Mouse (Mus musculus) heart, postnatal 36 days (tissue): ENCODE results near the gene Slc5a11. TPM values are rescaled to one million over a fixed set of nuclear protein-coding genes. Genes with fewer than 3 reads are reported as not detected.

Experiments used
- DNase-seq, 2 experiments: peaks; one replicate each; pipeline ENCODE4 v3.0.0; 2021 to 2022
- intact Hi-C: fragments of 180-260 bp; cut with DNase I; formaldehyde crosslinking; loops from one replicate; pipeline ENCODE4 v1.15.1; 2025
- total RNA-seq, 2 experiments: library from RNA; stranded (reverse); gene quantifications; 2 replicates each; pipeline ENCODE4 v1.2.3; 2021

The Slc5a11 gene
- total RNA-seq, 2 experiments from 2014 or later: not detected

DNA sequence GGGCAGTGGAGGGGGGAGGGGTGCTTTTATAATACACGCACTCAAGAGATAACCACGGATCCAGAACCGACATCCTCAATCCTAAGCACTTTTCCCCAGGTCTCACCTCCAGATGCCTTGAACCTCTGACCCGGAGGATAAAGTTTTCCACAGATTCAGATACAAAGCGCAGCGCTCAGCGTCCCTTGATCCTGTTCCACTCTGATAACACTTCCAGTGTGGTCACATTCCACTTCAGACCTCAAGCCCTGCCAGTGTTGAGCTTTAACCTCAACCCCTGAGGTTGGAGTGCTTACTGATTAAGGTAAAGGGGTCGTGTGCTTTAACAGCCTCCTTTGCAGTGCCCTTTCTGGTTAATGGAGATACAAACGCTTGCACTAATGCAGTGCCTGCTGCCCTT lies 4.7 kb upstream of the Slc5a11 start:
- no peak for DNase-seq
- intact Hi-C loops: loop anchor here (5.0 kb wide), 2 partner anchors 187 to 193 kb away; no protein-coding TSS in a partner anchor

- intact Hi-C loops: no loop called here
- no peak for DNase-seq
Measured at GRCm38 (mm10) chr7:123211461-123211860, 3.1 kb upstream of the Slc5a11 start.

DNA sequence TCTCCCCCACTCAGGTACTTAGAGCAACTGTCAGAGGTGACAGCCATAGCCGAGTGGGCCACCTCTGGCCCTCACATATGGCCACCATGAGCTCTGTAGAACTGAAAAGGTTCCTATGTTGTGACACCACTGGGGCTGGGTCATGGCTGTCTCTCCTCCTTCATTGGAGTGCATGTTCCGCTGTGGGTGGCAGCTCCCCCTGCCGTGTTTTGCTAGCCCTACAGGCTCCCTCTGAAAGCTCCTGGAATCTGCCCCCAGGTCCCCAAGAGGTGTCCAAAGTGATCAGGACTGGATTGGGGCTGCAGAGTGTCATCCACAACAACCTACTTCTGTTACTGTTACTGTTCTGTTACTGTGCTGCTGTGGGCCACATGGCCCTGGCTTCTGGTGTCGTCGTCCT lies 2.3 kb upstream of the Slc5a11 start:
- intact Hi-C loops: no loop called here
- no peak for DNase-seq

- DNase-seq: no peak
Measured at GRCm38 (mm10) chr7:123215138-123215537, 558 bp downstream of the Slc5a11 start.

DNA sequence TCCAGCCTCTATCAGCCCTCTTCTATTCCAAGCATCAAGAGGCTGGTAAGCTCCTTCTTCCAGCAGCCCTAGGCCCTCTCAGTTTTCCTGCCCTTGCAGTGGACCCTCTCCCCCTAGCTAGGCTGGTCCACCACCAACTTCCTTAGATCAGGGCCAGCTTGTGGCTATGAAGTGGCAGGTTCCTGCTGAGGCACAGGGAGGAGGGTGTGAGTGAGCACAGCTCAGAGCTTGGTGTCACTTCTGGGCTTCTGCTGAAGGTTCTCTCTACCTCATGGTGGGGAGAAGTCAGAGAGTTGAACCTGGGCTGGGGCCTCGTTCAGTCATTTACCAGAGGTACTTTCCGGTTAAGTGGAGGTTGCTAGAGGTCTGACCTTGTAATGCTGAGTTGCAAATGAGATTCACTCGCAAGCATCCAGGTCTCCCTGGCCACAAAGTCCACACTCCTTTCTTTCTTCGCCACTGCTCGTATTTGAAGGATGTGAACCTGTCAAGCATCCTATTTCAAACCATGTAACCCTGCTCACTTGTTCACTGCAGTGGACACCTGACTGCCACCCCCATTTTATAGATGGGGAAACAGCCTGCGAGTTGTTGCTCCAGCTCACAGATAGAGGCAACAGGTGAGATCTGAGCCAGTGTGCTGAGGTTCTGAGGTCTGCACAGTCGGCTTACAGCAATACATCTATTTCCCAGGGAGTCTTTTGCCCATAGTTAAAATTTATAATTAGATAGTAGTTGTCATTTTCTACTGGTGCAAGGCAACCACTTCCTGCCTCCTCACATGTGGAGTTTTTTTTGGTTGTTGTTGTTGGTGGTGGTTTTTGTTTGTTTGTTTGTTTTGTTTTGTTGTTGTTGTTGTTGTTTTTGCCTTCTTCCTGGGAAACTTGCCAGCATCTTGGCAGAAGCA lies 3.1 kb downstream of the Slc5a11 start:
- DNase-seq: no peak
- intact Hi-C loops: no loop called here

More at GRCm38 (mm10) chr7:123215138-123215537, 558 bp downstream of the Slc5a11 start:
- intact Hi-C loops: no loop called here

GRCm38 (mm10) chr7:123218620-123219019 lies 4.0 kb downstream of the Slc5a11 start:
- intact Hi-C loops: no loop called here
- no peak for DNase-seq

GRCm38 (mm10) chr7:123219781-123220632 lies 5.4 kb downstream of the Slc5a11 start:
- intact Hi-C loops: no loop called here
- no peak for DNase-seq

GRCm38 (mm10) chr7:123220633-123220942 lies 6.0 kb downstream of the Slc5a11 start:
- intact Hi-C loops: no loop called here
- DNase-seq: no peak

DNA sequence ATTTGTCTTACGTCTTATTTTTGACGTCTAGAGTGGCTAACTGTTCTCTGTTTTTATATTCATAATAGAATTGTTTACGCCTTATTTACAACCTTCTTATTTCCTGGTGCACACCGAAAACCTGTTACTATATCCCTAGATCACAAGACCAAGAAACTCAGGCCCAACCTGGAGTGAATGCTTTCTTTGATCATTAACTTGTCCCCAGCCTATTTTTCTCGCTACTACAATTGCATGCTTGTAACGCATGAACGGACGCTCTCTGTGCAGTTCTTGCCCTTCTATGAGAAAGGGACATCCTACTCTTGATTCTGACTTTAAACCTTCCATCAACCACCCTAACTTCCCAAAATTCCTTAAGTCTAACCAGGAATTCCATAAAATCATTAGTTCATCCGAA lies 9.5 kb downstream of the Slc5a11 start:
- DNase-seq: no peak

GRCm38 (mm10) chr7:123225159-123225558 lies 10.6 kb downstream of the Slc5a11 start:
- intact Hi-C loops: no loop called here

More for the DNA sequence above, 9.5 kb downstream of the Slc5a11 start:
- intact Hi-C loops: no loop called here

DNA sequence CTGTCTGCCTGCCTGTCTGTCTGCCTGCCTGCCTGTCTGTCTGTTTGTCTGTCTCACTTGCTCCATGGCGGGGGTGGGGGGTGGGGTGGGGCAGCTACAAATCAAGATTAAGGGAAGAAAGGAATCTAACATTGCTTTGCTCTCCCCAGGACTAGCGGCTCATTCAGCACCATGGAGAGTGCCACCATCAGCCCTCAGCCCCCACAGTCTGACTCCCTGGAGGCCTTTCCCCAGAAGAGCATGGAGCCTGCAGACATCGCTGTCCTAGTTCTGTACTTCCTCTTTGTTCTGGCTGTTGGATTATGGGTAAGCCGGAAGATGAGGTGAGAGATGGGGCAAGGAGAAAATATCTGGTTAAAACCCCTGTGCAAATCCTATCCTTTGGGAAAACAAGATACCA lies 20.9 kb downstream of the Slc5a11 start:
- peak in 1 of 2 experiments; percentile 26 for DNase-seq
- intact Hi-C loops: no loop called here

More at GRCm38 (mm10) chr7:123225159-123225558, 10.6 kb downstream of the Slc5a11 start:
- no peak for DNase-seq

DNA sequence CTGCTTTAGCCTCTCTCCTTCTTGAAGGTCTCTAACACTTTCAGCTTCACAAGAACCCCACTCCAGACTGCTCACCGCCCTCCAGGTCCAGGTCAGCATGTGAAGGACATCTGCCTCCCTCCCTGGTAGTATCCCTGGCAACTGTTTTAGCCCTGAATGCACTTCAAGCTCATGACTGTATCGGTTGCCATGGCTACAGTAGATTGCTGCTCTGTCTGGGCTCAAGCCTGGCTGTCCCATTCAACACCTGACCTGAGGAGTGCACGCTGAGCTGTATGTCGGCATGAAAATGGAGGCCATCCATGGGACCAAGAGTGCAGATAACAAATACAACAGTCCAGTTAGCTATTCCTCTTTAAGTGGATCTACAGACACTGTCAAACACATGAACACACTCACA lies 24.0 kb downstream of the Slc5a11 start:
- intact Hi-C loops: no loop called here
- DNase-seq: no peak

DNA sequence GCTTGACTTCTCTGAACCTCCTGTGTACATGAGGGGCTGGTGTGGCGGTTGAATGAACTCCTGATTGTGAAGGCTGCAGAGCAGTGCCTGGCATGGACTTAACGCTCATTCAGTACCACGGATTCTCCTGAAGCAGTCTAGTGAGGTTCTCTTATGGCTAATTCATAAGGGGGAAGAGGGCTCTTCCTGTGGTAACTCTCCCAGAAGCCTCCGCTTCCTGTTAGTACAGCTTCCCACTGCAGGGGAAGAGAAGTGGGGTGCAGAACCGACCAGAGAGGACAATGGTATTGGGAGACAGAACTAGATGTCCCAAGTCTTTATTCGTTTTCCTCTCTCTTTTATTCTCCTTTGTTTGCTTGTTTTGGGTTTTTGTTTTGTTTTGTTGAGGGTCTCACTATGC lies 25.5 kb downstream of the Slc5a11 start:
- intact Hi-C loops: no loop called here
- no peak for DNase-seq

- intact Hi-C loops: no loop called here
- no peak for DNase-seq
Measured at GRCm38 (mm10) chr7:123242241-123242640, 27.7 kb downstream of the Slc5a11 start.

DNA sequence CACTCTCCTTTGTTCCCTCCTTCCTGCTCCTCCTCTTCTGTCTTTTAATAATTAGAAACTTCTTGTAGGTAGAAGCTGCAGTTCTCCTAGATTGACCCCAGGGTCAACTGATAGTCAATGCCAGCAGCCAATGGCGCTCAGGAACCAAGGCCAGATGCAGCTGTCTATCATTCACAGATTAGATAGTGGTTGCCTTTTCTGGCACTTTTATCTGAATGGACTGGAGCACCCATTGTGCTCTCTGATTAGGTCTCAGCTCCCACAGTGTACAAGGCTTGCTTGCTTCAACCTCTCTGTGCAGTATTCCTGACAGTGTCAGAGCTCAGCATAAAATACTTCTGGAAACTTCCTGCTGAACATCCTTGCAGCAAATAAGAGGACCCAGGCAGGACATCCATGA lies 30.3 kb downstream of the Slc5a11 start:
- intact Hi-C loops: no loop called here
- DNase-seq: no peak

DNA sequence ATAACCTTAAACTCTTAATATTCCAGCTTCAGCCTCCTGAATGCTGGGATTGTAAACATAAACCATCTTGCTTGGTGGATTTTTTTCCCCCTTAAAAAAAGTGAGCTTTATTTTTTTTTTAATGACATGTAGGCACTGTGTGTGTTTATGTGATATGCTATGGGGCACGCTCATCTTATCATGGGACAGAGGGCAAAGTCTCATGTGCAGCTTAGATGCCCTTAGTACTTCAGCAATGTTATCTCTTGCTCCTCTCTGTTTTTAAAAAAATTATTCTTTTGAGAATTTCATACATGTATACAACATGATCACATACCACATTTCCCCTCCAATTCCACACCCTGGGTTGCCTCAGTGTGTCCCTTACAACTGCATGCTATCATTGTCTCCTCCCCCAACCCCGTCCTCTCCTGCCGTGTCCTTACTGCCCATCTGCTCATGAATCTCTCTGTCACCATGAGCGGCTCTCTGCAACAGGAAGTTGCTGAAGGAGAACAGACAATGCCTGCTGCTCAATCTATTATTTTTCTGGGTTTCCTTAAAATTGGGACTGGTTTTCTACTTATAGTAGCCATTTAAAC lies 32.0 kb downstream of the Slc5a11 start:
- intact Hi-C loops: no loop called here
- DNase-seq: no peak

DNA sequence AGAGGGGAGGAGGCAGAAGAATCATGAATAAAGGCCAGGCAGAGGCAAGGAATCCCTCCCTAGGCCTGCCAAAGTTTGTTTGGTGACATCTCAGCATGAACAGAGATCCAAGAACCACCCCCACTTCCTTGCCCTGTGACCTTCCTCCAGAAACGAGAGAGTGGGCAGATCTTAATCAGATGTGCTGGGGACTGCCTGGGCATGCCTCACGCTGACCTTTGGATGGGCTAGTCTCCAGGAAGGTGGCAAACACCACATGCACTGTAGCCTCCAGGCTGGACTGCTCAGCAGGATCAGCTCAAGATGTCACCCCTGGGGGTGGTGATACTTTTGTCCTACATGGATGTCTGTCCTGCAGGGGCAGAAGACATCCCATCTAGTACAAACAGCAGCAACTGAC lies 33.6 kb downstream of the Slc5a11 start:
- intact Hi-C loops: no loop called here
- no peak for DNase-seq

- intact Hi-C loops: no loop called here
- DNase-seq: no peak
Measured at GRCm38 (mm10) chr7:123251343-123251742, 36.8 kb downstream of the Slc5a11 start.

DNA sequence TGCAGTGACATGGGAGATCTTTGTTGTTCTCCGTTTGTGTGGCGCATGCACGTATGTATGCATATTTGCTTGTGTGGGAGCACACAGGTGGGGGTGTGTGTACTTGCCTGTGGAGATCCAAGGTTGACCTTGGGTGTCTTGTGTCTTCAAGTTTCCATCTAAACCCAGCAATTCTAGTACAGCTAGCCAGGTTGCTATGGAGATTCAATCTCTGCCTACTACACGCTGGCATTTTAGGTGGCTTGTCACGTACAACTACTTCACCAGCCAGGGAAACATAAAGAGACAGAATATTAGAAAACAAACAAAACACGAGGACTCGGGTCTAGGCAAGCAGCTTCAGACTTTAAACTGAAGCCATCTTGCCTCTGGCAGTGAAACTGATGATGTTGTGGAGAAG lies 38.8 kb downstream of the Slc5a11 start:
- DNase-seq: no peak
- intact Hi-C loops: no loop called here

DNA sequence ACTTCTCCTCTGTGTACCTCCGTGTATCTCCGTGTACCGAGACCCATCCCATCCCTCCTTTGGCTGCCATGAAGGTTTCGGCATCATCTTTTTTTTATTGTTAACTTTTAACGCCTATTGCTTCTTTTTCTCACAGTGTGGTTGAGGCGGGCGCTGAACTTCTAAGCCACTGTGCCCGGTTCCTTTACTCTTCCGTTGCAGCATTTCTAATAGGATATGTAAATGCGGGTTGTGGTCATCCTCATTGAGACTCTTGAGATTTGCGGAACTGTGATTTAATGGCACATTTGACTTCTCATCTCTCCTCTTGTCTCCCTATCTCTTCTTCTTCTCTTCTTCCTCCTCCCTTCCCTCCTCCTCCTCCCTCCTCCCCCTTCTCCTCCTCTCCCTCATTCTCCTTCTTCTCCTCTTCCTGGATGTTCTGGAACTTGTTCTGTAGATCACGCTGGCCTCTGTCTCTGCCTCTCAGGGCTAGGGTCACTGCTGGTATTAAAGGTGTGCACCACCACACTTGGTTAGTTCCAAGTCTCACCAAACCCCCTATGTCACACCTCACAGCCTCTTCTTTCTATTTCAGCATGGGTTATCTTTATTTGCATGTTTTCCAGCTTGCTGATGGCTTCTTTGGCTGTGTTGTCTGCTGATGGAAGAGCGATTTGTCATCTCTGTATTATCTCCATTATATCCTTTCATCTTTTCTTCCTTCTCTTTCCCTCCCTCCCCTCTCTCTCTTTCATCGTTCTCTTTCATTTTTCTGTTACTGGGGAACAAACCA lies 39.8 kb downstream of the Slc5a11 start:
- no peak for DNase-seq

More for the DNA sequence above, 39.8 kb downstream of the Slc5a11 start:
- intact Hi-C loops: no loop called here
